Comparison of ENCODE assay signal across 8 mouse cellular contexts in the genomic region with DNA sequence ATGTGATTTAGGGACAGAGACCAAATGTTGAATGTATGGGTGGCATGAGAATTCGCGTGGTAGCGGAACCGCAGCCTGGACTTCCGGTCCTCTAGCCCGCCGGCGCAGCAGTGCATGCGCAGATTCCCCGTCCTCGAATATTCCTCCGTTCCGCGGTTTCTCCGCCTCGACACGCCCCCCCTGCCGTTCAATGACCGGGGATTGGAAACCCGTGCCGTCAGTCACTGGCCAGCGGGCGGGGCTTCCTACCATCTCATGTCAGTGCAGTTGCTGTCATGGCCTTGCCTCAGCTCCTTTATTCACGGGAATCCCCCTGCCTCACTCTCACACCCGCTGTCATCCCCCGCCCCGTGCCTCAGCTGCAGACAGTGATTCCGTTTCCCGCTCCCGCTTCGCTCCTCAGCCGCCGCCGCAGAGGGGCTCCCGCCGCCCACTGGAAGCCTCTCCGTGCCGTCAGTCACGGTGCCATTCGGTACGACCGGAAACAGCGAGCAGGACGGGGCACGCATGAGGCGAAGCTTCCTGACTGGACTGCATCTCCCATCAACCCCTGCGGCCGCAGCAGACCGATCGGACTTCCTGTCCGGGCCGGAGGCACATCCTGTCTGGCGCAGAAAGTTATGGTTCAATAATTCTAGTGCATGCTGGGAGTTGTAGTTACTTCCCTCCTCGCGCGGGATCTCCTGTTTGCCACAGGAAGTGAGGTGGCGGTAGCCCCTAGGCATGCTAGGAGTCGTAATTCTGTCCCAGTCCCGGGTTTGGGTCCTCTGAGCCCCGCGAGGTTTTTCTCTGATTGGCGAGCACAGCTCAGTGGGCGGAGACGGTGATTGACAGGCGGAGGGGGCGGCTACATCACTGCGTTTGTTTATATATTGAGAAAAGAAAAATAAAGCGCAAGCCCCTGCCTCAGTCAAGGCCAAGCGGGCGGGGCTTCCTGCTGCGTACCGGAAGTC.
DNase-seq lines count a peak whose midpoint lies in the region; ATAC-seq lines count a peak whose summit lies in the region.

No protein-coding gene starts in this region.

- H3K27ac ChIP-seq in heart, embryonic 10.5 days, result peak overlapping the region; percentile 95
- peak overlapping the region; percentile 99 for H3K27ac ChIP-seq in kidney, embryonic 15.5 days

- H3K9ac ChIP-seq in kidney, embryonic 15.5 days, result peak overlapping the region; percentile 74

- peak; percentile 95 to 97 for DNase-seq in B cell, adult 2 months
- DNase-seq in brain, adult 2 months (ENCODE audit: low read depth, low spot score), result peak; percentile 100
- DNase-seq in heart, embryonic 10.5 days (ENCODE audit: low spot score), result peak; percentile 100
- peak; percentile 94 for DNase-seq in liver
- DNase-seq in spleen, postnatal 4 days (ENCODE audit: low spot score in 2 of 2), result peak; percentile 94 to 97

- no peaks in the 10 kb centered on the region for H3K36me3 ChIP-seq in heart, embryonic 10.5 days
- H3K36me3 ChIP-seq in kidney, embryonic 15.5 days, result no peaks in the 10 kb centered on the region

- no peaks in the 10 kb centered on the region for H3K4me1 ChIP-seq in heart, embryonic 10.5 days
- peaks cover 8% of the 10 kb centered on the region; the same call in 1 of the 2 replicates for H3K4me1 ChIP-seq in kidney, embryonic 15.5 days

- no peaks in the 10 kb centered on the region for H3K27me3 ChIP-seq in heart, embryonic 10.5 days (ENCODE audit: insufficient read depth, poor library complexity, severe bottlenecking)
- no peaks in the 10 kb centered on the region for H3K27me3 ChIP-seq in kidney, embryonic 15.5 days

- H3K9me3 ChIP-seq in heart, embryonic 10.5 days, result peaks cover 10% of the 10 kb centered on the region; the same call in 1 of the 2 replicates
- 0 out of 2 replicates have a peak, but pooled peaks cover 4% of the 10 kb centered on the region for H3K9me3 ChIP-seq in kidney, embryonic 15.5 days (replicated peaks)

- peak; percentile 97 for ATAC-seq in erythroblast, adult 5-6 weeks (replicated peaks; ENCODE audit: low FRiP score, poor library complexity, severe bottlenecking)
- ATAC-seq in kidney, embryonic 15.5 days (replicated peaks; ENCODE audit: low FRiP score), result peak; percentile 97
- peak; percentile 87 for ATAC-seq in monocyte, adult 5-6 weeks (replicated peaks; ENCODE audit: insufficient number of reproducible peaks, low FRiP score, low TSS enrichment, poor library complexity, severe bottlenecking)

- under 1% methylated on average over 72 of the region's 72 CpGs for WGBS in heart, embryonic 10.5 days
- 2% methylated on average over 72 of the region's 72 CpGs for WGBS in kidney, embryonic 15.5 days

- peak overlapping the region; percentile 67 for H3K4me2 ChIP-seq in kidney, embryonic 15.5 days

- H3K4me3 ChIP-seq in heart, embryonic 10.5 days, result peak overlapping the region; percentile 66
- peak overlapping the region; percentile 70 for H3K4me3 ChIP-seq in kidney, embryonic 15.5 days (replicated peaks)

Comparison
In these comparisons a context has a peak if more than half of its experiments do, and no peak if none do; other contexts are left out.
1. Peak in every context shown above with its lines: DNase-seq, ATAC-seq, H3K4me3 ChIP-seq and H3K27ac ChIP-seq.